Mouse (Mus musculus) hindbrain, embryonic 16.5 days (tissue): ENCODE data around the gene Sem1. TPM values are rescaled to one million over a fixed set of nuclear protein-coding genes. Genes with fewer than 3 reads are reported as not detected.

Experiments used
- ATAC-seq: fragments of 200-750 bp; cut with Nextera tagmentation; 2 replicates; pipeline ENCODE4 v1.8.0; 2017; ENCODE audit warnings: moderate TSS enrichment, moderate library complexity
- H3K27ac ChIP-seq: fragments of 300-500 bp; sonication (generic); 2 replicates; pipeline ENCODE4 v1.5.1; 2014; ENCODE audit warnings: low read depth, mild to moderate bottlenecking, control low read depth, low read length, moderate library complexity
- H3K27me3 ChIP-seq: fragments of 300-500 bp; sonication (generic); replicated peaks from 2 replicates; pipeline ENCODE4 v1.6.1; 2014; ENCODE audit warnings: low read length; ENCODE audit not compliant: control insufficient read depth, insufficient read depth
- H3K36me3 ChIP-seq: fragments of 300-500 bp; sonication (generic); 2 replicates; pipeline ENCODE4 v1.6.1; 2014; ENCODE audit warnings: mild to moderate bottlenecking, low read length, moderate library complexity, mixed read lengths; ENCODE audit not compliant: control insufficient read depth, insufficient read depth
- H3K4me1 ChIP-seq: fragments of 300-500 bp; sonication (generic); 2 replicates; pipeline ENCODE4 v1.6.1; 2014; ENCODE audit warnings: low read depth, low read length; ENCODE audit not compliant: control insufficient read depth, insufficient read depth
- H3K4me2 ChIP-seq: fragments of 300-500 bp; sonication (generic); 2 replicates; pipeline ENCODE4 v1.6.1; 2014; ENCODE audit warnings: mild to moderate bottlenecking, low read length, control low read depth, moderate library complexity
- H3K4me3 ChIP-seq: fragments of 300-500 bp; sonication (generic); 2 replicates; pipeline ENCODE4 v1.5.1; 2014; ENCODE audit warnings: mild to moderate bottlenecking, low read length, control low read depth, moderate library complexity
- H3K9ac ChIP-seq: fragments of 300-500 bp; sonication (generic); 2 replicates; pipeline ENCODE4 v1.6.1; 2014; ENCODE audit warnings: low read depth, mild to moderate bottlenecking, control low read depth, low read length, moderate library complexity
- H3K9me3 ChIP-seq: fragments of 300-500 bp; sonication (generic); 2 replicates; pipeline ENCODE4 v1.6.1; 2014; ENCODE audit warnings: mild to moderate bottlenecking, low read length, moderate library complexity; ENCODE audit not compliant: control insufficient read depth
- WGBS: fragments of 180-500 bp; shearing (Covaris S2); extraction: QIAGEN DNeasy Blood & Tissue Kit; methylation state at CpG from one replicate; pipeline ENCODE4 v1.1.7; 2014; 5-methylcytosine and 5-hydroxymethylcytosine counted together
- polyA plus RNA-seq: library from polyadenylated mRNA; unstranded; fragments of >200 nt; fragmentation: Nextera tagmentation; extraction: Ambion mirVana; gene quantifications from 2 replicates; pipeline ENCODE4 v1.2.1, GENCODE M21; 2015

The Sem1 gene
- polyA plus RNA-seq = 123 and 131 TPM in 2 replicates

GRCm38 (mm10) chr6:6578304-6579149 is at the start of gene Sem1:
Gene Sem1, minus strand, starts transcription at chr6:6578663.
- WGBS = 1% methylated on average over 55 of the region's 59 CpGs
- H3K27ac ChIP-seq = peak within 1 kb of the TSS; percentile 89
- peak; percentile 99 for ATAC-seq
- H3K36me3 ChIP-seq = no peaks in the 10 kb centered on the region
- no peaks in the 10 kb centered on the region for H3K9me3 ChIP-seq
- no peaks in the 10 kb centered on the region for H3K27me3 ChIP-seq
- H3K4me1 ChIP-seq = peaks cover 10% of the 10 kb centered on the region
- peak within 1 kb of the TSS; percentile 94 for H3K4me3 ChIP-seq
- H3K4me2 ChIP-seq = peak within 1 kb of the TSS; percentile 74
- H3K9ac ChIP-seq = peak within 1 kb of the TSS; percentile 97

- no peaks in the 10 kb centered on the region for H3K4me1 ChIP-seq
- no peak overlapping the region for H3K4me3 ChIP-seq
- no peaks in the 10 kb centered on the region for H3K9me3 ChIP-seq
- H3K36me3 ChIP-seq = no peaks in the 10 kb centered on the region
- no peaks in the 10 kb centered on the region; the same call in 1 of the 2 replicates for H3K27me3 ChIP-seq
- 56% methylated on average over 16 of the region's 16 CpGs for WGBS
- no peak overlapping the region for H3K27ac ChIP-seq
- no peak for ATAC-seq
- H3K4me2 ChIP-seq = peak overlapping the region; percentile 28
- H3K9ac ChIP-seq = no peak overlapping the region
These were observed 44.6 kb upstream of the Sem1 start for GRCm38 (mm10) chr6:6622846-6623749.

DNA sequence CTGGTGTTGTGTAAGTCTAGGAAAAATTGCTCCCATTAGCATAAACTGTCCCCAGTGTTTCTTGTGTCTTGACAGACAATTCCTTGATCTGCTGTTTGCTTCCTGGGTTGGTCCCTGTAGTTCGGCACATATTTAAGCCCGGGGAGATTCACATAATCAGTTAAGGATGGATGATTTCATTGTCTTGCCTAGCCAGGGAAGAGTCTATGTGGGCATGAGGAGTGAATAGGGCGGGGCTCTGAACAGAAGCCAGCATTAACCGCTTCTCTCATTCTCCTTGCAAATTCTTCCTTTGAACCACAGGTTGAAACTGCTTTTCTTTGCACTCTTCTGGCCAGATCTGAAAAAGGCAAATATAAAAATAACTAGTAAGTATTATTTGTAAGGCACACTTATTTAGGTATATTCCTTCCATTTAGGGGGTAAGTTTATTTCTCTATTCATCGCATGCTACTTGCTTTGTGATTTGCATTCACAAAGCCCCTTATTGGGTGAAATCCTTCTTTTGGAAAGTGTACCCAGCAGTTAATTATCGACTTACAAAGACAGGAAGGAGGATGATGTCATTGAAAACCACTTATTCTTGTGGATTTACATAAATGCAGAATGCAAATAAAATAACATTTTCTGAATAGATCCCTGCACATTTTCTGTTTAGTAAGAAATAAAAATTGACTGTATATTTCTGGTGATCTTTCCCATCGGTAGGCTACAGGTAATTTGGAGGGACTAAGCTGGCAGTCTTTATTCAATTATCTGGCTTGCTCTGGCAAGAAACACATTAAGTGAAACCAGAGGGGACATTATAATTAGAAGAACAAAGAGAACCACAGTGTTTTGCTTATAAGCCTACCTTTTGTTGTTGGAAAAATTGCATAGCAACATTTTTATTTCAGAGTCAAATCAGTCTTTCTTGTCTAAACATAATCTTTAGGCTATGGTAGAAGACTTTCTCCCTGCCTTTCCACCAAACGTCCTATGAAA is 25.4 kb upstream of the Sem1 start:
- no peaks in the 10 kb centered on the region for H3K4me1 ChIP-seq
- no peaks in the 10 kb centered on the region for H3K27me3 ChIP-seq
- ATAC-seq = peak; percentile 82
- no peak overlapping the region for H3K27ac ChIP-seq
- no peaks in the 10 kb centered on the region for H3K9me3 ChIP-seq
- 32% methylated on average over 8 of the region's 8 CpGs for WGBS
- H3K4me3 ChIP-seq = no peak overlapping the region
- H3K36me3 ChIP-seq = no peaks in the 10 kb centered on the region
- no peak overlapping the region for H3K9ac ChIP-seq
- H3K4me2 ChIP-seq = peak overlapping the region; percentile 28

- no peaks in the 10 kb centered on the region for H3K36me3 ChIP-seq
- WGBS = 79% methylated on average over 2 of the region's 2 CpGs
- H3K9ac ChIP-seq = no peak overlapping the region
- no peaks in the 10 kb centered on the region for H3K4me1 ChIP-seq
- H3K4me3 ChIP-seq = no peak overlapping the region
- H3K27me3 ChIP-seq = no peaks in the 10 kb centered on the region
- no peak overlapping the region for H3K27ac ChIP-seq
- H3K4me2 ChIP-seq = no peak overlapping the region
- no peaks in the 10 kb centered on the region for H3K9me3 ChIP-seq
- no peak for ATAC-seq
These were observed 7.8 kb upstream of the Sem1 start for GRCm38 (mm10) chr6:6586313-6586712.

DNA sequence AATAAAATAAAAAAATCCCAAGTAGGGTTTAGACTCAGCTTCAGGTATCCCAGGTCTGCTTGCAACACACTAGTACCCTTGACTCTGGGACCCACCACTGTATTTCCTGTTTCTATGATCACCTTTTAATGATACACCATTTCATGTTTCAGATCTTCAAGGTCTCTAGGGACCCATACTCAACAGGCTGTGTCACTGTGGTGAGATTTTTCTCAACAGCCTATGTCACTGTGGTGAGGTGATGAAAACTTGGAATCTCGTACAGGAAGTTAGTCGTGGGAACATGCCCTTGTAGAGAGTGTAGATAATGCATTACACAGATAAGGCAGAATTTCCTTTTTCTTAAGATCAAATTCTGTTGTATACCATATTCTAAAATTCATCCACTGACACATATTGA is 3.4 kb upstream of the Sem1 start:
- Histone ChIP-seq H3K9me3 (no peaks in the 10 kb centered on the region), H3K4me1 (peaks cover 6% of the 10 kb centered on the region), H3K4me2 (no peak overlapping the region), H3K4me3 (no peak overlapping the region), H3K27ac (no peak overlapping the region), H3K27me3 (no peaks in the 10 kb centered on the region), H3K36me3 (no peaks in the 10 kb centered on the region), H3K9ac (no peak overlapping the region)
- WGBS = 69% methylated on average over 2 of the region's 2 CpGs
- ATAC-seq = no peak

GRCm38 (mm10) chr6:6577741-6578284 is 650 bp downstream of the Sem1 start:
- ATAC-seq = peak; percentile 80
- H3K27me3 ChIP-seq = no peaks in the 10 kb centered on the region
- H3K36me3 ChIP-seq = no peaks in the 10 kb centered on the region
- peak overlapping the region; percentile 94 for H3K4me3 ChIP-seq
- H3K27ac ChIP-seq = peak overlapping the region; percentile 89
- H3K9me3 ChIP-seq = no peaks in the 10 kb centered on the region
- peak overlapping the region; percentile 74 for H3K4me2 ChIP-seq
- H3K9ac ChIP-seq = peak overlapping the region; percentile 97
- H3K4me1 ChIP-seq = peaks cover 10% of the 10 kb centered on the region
- 5% methylated on average over 17 of the region's 17 CpGs for WGBS

DNA sequence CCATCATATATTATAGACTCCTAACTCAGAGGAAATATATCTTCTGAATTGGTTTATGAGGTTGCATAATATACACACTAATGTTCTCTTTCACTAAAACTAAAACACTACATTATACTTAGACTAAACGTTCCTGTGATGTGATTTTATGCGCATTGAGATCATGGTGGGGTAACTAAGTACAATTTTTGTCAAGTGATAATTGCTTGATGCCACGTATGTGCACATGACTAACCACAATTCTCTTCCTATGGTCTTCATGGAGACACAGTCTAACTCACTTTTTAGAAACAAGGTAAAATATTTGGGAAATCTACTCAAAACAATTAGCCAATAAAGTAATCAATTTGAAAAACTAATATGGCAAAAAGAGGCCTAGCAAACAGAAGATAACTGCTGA is 1.2 kb downstream of the Sem1 start:
- 67% methylated on average over 3 of the region's 3 CpGs for WGBS
- no peak overlapping the region for H3K27ac ChIP-seq
- H3K36me3 ChIP-seq = no peaks in the 10 kb centered on the region
- no peaks in the 10 kb centered on the region for H3K27me3 ChIP-seq
- no peaks in the 10 kb centered on the region for H3K9me3 ChIP-seq
- no peak for ATAC-seq
- H3K4me1 ChIP-seq = peaks cover 10% of the 10 kb centered on the region
- peak overlapping the region; percentile 97 for H3K9ac ChIP-seq
- peak overlapping the region; percentile 94 for H3K4me3 ChIP-seq
- peak overlapping the region; percentile 74 for H3K4me2 ChIP-seq

GRCm38 (mm10) chr6:6575796-6576195 is 2.7 kb downstream of the Sem1 start:
- WGBS = 88% methylated on average over 4 of the region's 4 CpGs
- Histone ChIP-seq H3K36me3 (no peaks in the 10 kb centered on the region), H3K4me3 (no peak overlapping the region), H3K4me1 (peaks cover 10% of the 10 kb centered on the region), H3K9ac (no peak overlapping the region), H3K27me3 (no peaks in the 10 kb centered on the region), H3K4me2 (no peak overlapping the region), H3K27ac (no peak overlapping the region), H3K9me3 (no peaks in the 10 kb centered on the region)
- ATAC-seq = no peak
